ENCODE assay signal across 11 mouse cellular contexts in the genomic region with DNA sequence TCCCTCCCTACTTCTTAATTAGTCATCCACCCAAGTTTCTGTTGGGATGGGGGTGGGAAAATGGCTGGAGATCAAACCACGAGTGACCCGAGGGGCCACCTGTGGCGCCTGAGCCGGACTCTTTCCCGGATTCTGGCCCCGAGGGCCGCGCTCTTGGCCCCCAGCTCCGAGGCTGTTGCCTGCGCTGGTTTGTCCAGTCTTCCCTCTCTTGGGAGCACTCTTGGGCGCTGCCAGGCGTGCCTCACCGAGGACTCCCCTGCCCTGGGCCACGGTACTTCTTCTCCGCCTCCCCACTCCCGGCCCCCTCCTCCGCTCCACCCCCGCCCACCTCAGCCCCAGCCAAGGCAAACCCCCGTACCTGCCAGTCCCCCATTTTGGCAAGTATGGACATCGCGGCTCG. TPM values are rescaled to one million over a fixed set of nuclear protein-coding genes. Genes with fewer than 3 reads are reported as not detected.
DNase-seq lines count a peak whose midpoint lies in the region; ATAC-seq lines count a peak whose summit lies in the region.
"Had no signal": no experiment of that assay in that cellular context is flagged by ENCODE, and none has a peak within 500 bp of the region (broad histone marks: within the 10 kb centered on the region; RNA-seq: fewer than 3 reads in every experiment).

No protein-coding gene starts in this region.

- peaks cover 28% of the 10 kb centered on the region for H3K4me1 ChIP-seq in heart, embryonic 10.5 days
- peaks cover 11% of the 10 kb centered on the region for H3K4me1 ChIP-seq in hindbrain, embryonic 16.5 days (ENCODE audit: control insufficient read depth, insufficient read depth, low read depth, low read length)
- H3K4me1 ChIP-seq in neural tube, embryonic 11.5 days (ENCODE audit: control insufficient read depth, insufficient read depth, low read length), result peaks cover 6% of the 10 kb centered on the region; the same call in 1 of the 2 replicates

- under 1% methylated on average over 22 of the region's 22 CpGs for WGBS in heart, embryonic 10.5 days
- under 1% methylated on average over 22 of the region's 22 CpGs for WGBS in hindbrain, embryonic 16.5 days
- WGBS in neural tube, embryonic 11.5 days, result 0% methylated on average over 21 of the region's 22 CpGs

- no peaks in the 10 kb centered on the region for H3K9me3 ChIP-seq in heart, embryonic 10.5 days
- H3K9me3 ChIP-seq in hindbrain, embryonic 16.5 days (ENCODE audit: control insufficient read depth, low read length), result peaks cover 2% of the 10 kb centered on the region; the same call in 1 of the 2 replicates
- H3K9me3 ChIP-seq in neural tube, embryonic 11.5 days (ENCODE audit: control insufficient read depth, low read length), result no peaks in the 10 kb centered on the region
- H3K9me3 ChIP-seq: heart, embryonic 15.5 days had no signal

- intact Hi-C loops in heart, postnatal 10 days (cut with DNase I), result no loop called here
- intact Hi-C loops in left cerebral cortex, postnatal 14 days (cut with DNase I), result no loop called here

- H3K9ac ChIP-seq in hindbrain, embryonic 16.5 days (ENCODE audit: low read depth, low read length), result no peak overlapping the region
- no peak overlapping the region for H3K9ac ChIP-seq in neural tube, embryonic 11.5 days (ENCODE audit: low read length)
- H3K9ac ChIP-seq: heart, embryonic 15.5 days; liver, embryonic 14.5 days had no signal

- H3K27me3 ChIP-seq in heart, embryonic 10.5 days (ENCODE audit: insufficient read depth, poor library complexity, severe bottlenecking), result peaks cover 99% of the 10 kb centered on the region
- H3K27me3 ChIP-seq in hindbrain, embryonic 16.5 days (replicated peaks; ENCODE audit: control insufficient read depth, insufficient read depth, low read length), result peaks cover 69% of the 10 kb centered on the region
- peaks cover 97% of the 10 kb centered on the region for H3K27me3 ChIP-seq in neural tube, embryonic 11.5 days (ENCODE audit: control insufficient read depth, insufficient read depth, low read length)

- no peak for ATAC-seq in hindbrain, embryonic 16.5 days
- ATAC-seq in neural tube, embryonic 11.5 days (ENCODE audit: insufficient read depth, low FRiP score, low TSS enrichment), result no peak

- no peak overlapping the region for H3K4me3 ChIP-seq in heart, embryonic 10.5 days
- H3K4me3 ChIP-seq in hindbrain, embryonic 16.5 days (ENCODE audit: low read length), result peak overlapping the region; percentile 19
- H3K4me3 ChIP-seq in neural tube, embryonic 11.5 days (ENCODE audit: low read depth, low read length), result 0 out of 2 replicates have a peak overlapping the region, but pooled peaks have one; percentile 2
- H3K4me3 ChIP-seq: heart, embryonic 15.5 days; layer of hippocampus, adult 2 months had no signal

- H3K27ac ChIP-seq in heart, embryonic 10.5 days, result no peak overlapping the region
- no peak overlapping the region for H3K27ac ChIP-seq in hindbrain, embryonic 16.5 days (ENCODE audit: low read depth, low read length)
- no peak overlapping the region for H3K27ac ChIP-seq in neural tube, embryonic 11.5 days (ENCODE audit: low read depth, low read length)
- H3K27ac ChIP-seq: heart, embryonic 15.5 days; layer of hippocampus, adult 2 months; liver, embryonic 14.5 days had no signal

- H3K4me2 ChIP-seq in hindbrain, embryonic 16.5 days (ENCODE audit: low read length), result peak overlapping the region; percentile 45
- H3K4me2 ChIP-seq in neural tube, embryonic 11.5 days (ENCODE audit: low read depth), result 0 out of 2 replicates have a peak overlapping the region, but pooled peaks have one; percentile 22
- H3K4me2 ChIP-seq: heart, embryonic 15.5 days had no signal

- DNase-seq in heart, embryonic 10.5 days (ENCODE audit: low spot score), result peak; percentile 73
- DNase-seq in heart, postnatal 10 days, result no peak
- DNase-seq in embryo, embryonic 11 days, result peak; percentile 12
- no peak for DNase-seq in neural tube, embryonic 11.5 days (ENCODE audit: low spot score)
- no peak for DNase-seq in urinary bladder, postnatal 10 days (ENCODE audit: low spot score)
- no peak for DNase-seq in left cerebral cortex, postnatal 14 days (ENCODE audit: low spot score in 2 of 2)
- no peak for DNase-seq in adrenal gland, postnatal 36 days

- H3K36me3 ChIP-seq in heart, embryonic 10.5 days, result no peaks in the 10 kb centered on the region
- H3K36me3 ChIP-seq in hindbrain, embryonic 16.5 days (ENCODE audit: control insufficient read depth, insufficient read depth, low read length), result no peaks in the 10 kb centered on the region
- no peaks in the 10 kb centered on the region for H3K36me3 ChIP-seq in neural tube, embryonic 11.5 days (ENCODE audit: control insufficient read depth, insufficient read depth, low read length)
- H3K36me3 ChIP-seq: heart, embryonic 15.5 days had no signal

RNA-seq across cellular contexts. Expression of a gene that starts 0.4 kb away (rescaled TPM):
- polyA plus RNA-seq in heart, embryonic 10.5 days (2016; fragmentation: Nextera tagmentation; extraction: Ambion mirVana), result 1.0 and 1.6 TPM in 2 replicates
- total RNA-seq in heart, postnatal 10 days (2021), result under 1 TPM; 0.22 TPM
- 8.4 and 9.0 TPM in 2 replicates for polyA plus RNA-seq in hindbrain, embryonic 16.5 days (2015; fragmentation: Nextera tagmentation; extraction: Ambion mirVana)
- 12.9 and 13.7 TPM in 2 replicates for polyA plus RNA-seq in neural tube, embryonic 11.5 days (2014; fragmentation: Nextera tagmentation; extraction: Ambion mirVana)
- under 1 TPM; 0.44 TPM for total RNA-seq in left cerebral cortex, postnatal 14 days (2021)
- total RNA-seq in adrenal gland, postnatal 36 days (2021), result under 1 TPM; 0.20 TPM

Comparison
In these comparisons a context has a peak if more than half of its experiments do, and no peak if none do; other contexts are left out.
1. DNase-seq: peak in heart, embryonic 10.5 days (single experiment) and embryo, embryonic 11 days (single experiment); none in heart, postnatal 10 days (0 of 2), neural tube, embryonic 11.5 days (single experiment), urinary bladder, postnatal 10 days (single experiment), left cerebral cortex, postnatal 14 days (0 of 2) and adrenal gland, postnatal 36 days (0 of 2).